Comparison of ENCODE assay signal across 8 mouse cellular contexts in the genomic region with DNA sequence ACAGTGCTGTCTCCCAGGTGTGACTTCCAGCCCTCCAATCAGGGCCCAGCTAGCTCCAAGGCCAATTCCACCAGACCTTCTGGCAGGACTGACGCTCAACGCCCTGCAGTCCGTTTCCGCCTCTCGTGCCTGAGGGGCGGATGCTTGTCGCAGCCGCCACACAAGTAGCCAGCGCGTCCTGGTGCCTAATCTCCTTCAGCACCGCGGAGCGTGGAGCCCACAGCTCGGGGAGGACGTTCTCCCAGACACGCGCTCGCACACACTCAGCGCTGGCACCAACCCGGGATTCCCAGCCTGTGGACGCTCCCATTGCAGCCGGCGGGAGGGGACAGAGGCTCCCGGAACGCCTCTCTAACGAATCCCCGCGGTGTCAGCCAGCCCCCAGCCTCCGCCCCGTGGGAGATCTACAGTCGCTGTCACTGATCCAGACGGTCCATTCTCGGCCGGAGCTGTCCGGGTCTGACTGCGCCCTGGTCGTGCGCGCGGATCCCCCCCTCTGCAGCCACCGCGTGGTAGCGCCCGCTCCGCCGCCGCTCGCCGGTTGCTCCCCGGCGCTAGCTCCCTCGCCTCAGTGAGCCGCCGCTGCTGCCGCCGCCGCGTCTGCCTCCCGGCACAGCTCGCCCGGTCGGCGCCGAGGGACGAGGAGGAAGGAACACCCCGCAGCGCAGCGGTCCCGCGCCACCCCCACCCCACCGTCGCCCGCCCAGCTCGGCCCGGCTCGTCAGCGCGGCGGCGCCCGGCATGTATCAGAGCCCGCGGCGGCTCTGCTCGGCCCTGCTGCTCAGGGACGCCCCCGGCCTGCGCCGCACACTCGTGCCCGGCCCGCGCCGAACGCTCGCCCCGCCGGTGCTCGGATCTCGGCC. TPM values are rescaled to one million over a fixed set of nuclear protein-coding genes. Genes with fewer than 3 reads are reported as not detected.
DNase-seq lines count a peak whose midpoint lies in the region; ATAC-seq and TF ChIP-seq lines count a peak whose summit lies in the region.

A gene (plus strand): TSS at position 85 of the 863 bp plus-strand sequence.

- H3K27ac ChIP-seq in CH12.LX (ENCODE audit: insufficient read depth, low read depth) = peak within 1 kb of the TSS; percentile 65; the same call in 1 of the 2 replicates
- peak within 1 kb of the TSS; percentile 96 for H3K27ac ChIP-seq in forebrain, embryonic 12.5 days
- peak within 1 kb of the TSS; percentile 98 for H3K27ac ChIP-seq in heart, postnatal 0 days (ENCODE audit: low read depth)
- H3K27ac ChIP-seq in liver, embryonic 16.5 days (ENCODE audit: low read length) = peak within 1 kb of the TSS; percentile 95
- peak within 1 kb of the TSS; percentile 99 for H3K27ac ChIP-seq in neural tube, embryonic 13.5 days (replicated peaks)
- H3K27ac ChIP-seq in testis, adult 2 months (ENCODE audit: control insufficient read depth, insufficient read depth, low read depth, low read length) = peak within 1 kb of the TSS; percentile 94

- no peaks in the 10 kb centered on the region for H3K27me3 ChIP-seq in CH12.LX (replicated peaks)
- 0 out of 2 replicates have a peak, but pooled peaks cover 4% of the 10 kb centered on the region for H3K27me3 ChIP-seq in forebrain, embryonic 12.5 days
- H3K27me3 ChIP-seq in heart, postnatal 0 days (ENCODE audit: control insufficient read depth, insufficient read depth, low read length) = no peaks in the 10 kb centered on the region
- H3K27me3 ChIP-seq in liver, embryonic 16.5 days (ENCODE audit: control insufficient read depth, insufficient read depth, low read depth, low read length) = peaks cover 1% of the 10 kb centered on the region
- H3K27me3 ChIP-seq in neural tube, embryonic 13.5 days = no peaks in the 10 kb centered on the region
- no peaks in the 10 kb centered on the region for H3K27me3 ChIP-seq in testis, adult 2 months (ENCODE audit: control insufficient read depth, insufficient read depth, low read length)

- WGBS in forebrain, embryonic 12.5 days = under 1% methylated on average over 82 of the region's 100 CpGs
- WGBS in heart, postnatal 0 days = 2% methylated on average over 99 of the region's 100 CpGs
- under 1% methylated on average over 85 of the region's 100 CpGs for WGBS in liver, embryonic 16.5 days (ENCODE audit: insufficient replicate concordance)
- WGBS in neural tube, embryonic 13.5 days = under 1% methylated on average over 84 of the region's 100 CpGs

- TF ChIP-seq CTCF in CH12.LX (conservative IDR thresholded peaks at IDR 0.05 in 1 of 2, IDR thresholded peaks at IDR 0.05 in 1 of 2; ENCODE audit: low read depth in 2 of 2, low read length in 2 of 2) = no peak
- TF ChIP-seq CTCF in heart, postnatal 0 days (IDR thresholded peaks at IDR 0.05; ENCODE audit: low read depth) = no peak
- no peak for TF ChIP-seq CTCF in testis, adult 2 months (IDR thresholded peaks at IDR 0.05; ENCODE audit: control insufficient read depth, insufficient read depth, insufficient replicate concordance, low read depth, low read length)

- H3K4me1 ChIP-seq in CH12.LX (ENCODE audit: control insufficient read depth in 1 of 2, insufficient read depth in 2 of 2) = peaks cover 6 to 33% of the 10 kb centered on the region in 2 experiments
- H3K4me1 ChIP-seq in forebrain, embryonic 12.5 days = peaks cover 29% of the 10 kb centered on the region
- H3K4me1 ChIP-seq in heart, postnatal 0 days (ENCODE audit: control insufficient read depth, insufficient read depth) = peaks cover 40% of the 10 kb centered on the region
- H3K4me1 ChIP-seq in liver, embryonic 16.5 days (ENCODE audit: control insufficient read depth, low read depth, low read length) = peaks cover 41% of the 10 kb centered on the region
- peaks cover 42% of the 10 kb centered on the region for H3K4me1 ChIP-seq in neural tube, embryonic 13.5 days (replicated peaks)
- H3K4me1 ChIP-seq in testis, adult 2 months (ENCODE audit: control insufficient read depth, insufficient read depth, low read length) = peaks cover 10% of the 10 kb centered on the region

- TF ChIP-seq POLR2A in CH12.LX (IDR thresholded peaks at IDR 0.05; ENCODE audit: low read depth, low read length) = peak; percentile 85
- peak; percentile 44 for TF ChIP-seq POLR2A in testis, adult 2 months (IDR thresholded peaks at IDR 0.05; ENCODE audit: control insufficient read depth, low read depth, low read length)

- dilution Hi-C loops in CH12.LX (cut with MboI; ENCODE audit: extremely low pct_ligation_motif_present, extremely low pct_unique_long_range_greater_than_20kb, low sequenced_read_pairs) = no loop called here

- TF ChIP-seq RAD21 in CH12.LX (IDR thresholded peaks at IDR 0.05; ENCODE audit: low read depth, low read length) = no peak

- ATAC-seq in forebrain, embryonic 12.5 days (ENCODE audit: low FRiP score) = peak; percentile 93
- peak; percentile 87 for ATAC-seq in heart, postnatal 0 days (ENCODE audit: insufficient read depth, low read depth)
- peak; percentile 94 for ATAC-seq in liver, embryonic 16.5 days (ENCODE audit: low read depth)
- ATAC-seq in neural tube, embryonic 13.5 days (ENCODE audit: low read depth) = peak; percentile 95

- DNase-seq in CH12.LX (ENCODE audit: extremely low read depth) = peak; percentile 69
- peak; percentile 78 for DNase-seq in c-Kit-positive CD71-positive TER-119-negative erythroid progenitor cells, embryonic 14.5 days (ENCODE audit: low read depth)
- peak; percentile 90 for DNase-seq in heart, postnatal 0 days (ENCODE audit: low spot score)
- peak; percentile 90 to 94 for DNase-seq in kidney, postnatal 4 days

- in situ Hi-C loops in CH12.LX (cut with MboI; ENCODE audit: low pct_ligation_motif_present, low pct_unique_long_range_greater_than_20kb, low sequenced_read_pairs) = loop anchor here (25.0 kb wide), 1 partner anchor 787 kb away; a partner anchor contains a TSS

- peak within 1 kb of the TSS; percentile 68 to 90 (median 85) for H3K4me3 ChIP-seq in CH12.LX (replicated peaks in 1 of 3; ENCODE audit: low read depth in 2 of 3, low read length in 2 of 3, poor library complexity in 1 of 3)
- peak within 1 kb of the TSS; percentile 94 for H3K4me3 ChIP-seq in forebrain, embryonic 12.5 days (replicated peaks)
- peak within 1 kb of the TSS; percentile 99 for H3K4me3 ChIP-seq in heart, postnatal 0 days (ENCODE audit: low read depth, low read length)
- peak within 1 kb of the TSS; percentile 98 for H3K4me3 ChIP-seq in liver, embryonic 16.5 days (ENCODE audit: low read depth, low read length)
- H3K4me3 ChIP-seq in neural tube, embryonic 13.5 days = peak within 1 kb of the TSS; percentile 94
- peak within 1 kb of the TSS; percentile 86 for H3K4me3 ChIP-seq in testis, adult 2 months (ENCODE audit: control insufficient read depth, low read depth, low read length)

- TF ChIP-seq EP300 in CH12.LX (IDR thresholded peaks at IDR 0.05; ENCODE audit: low read length) = no peak
- peak; percentile 86 for TF ChIP-seq EP300 in heart, postnatal 0 days (IDR thresholded peaks at IDR 0.05; ENCODE audit: low read depth)

- peaks cover 0 to 16% of the 10 kb centered on the region in 2 experiments for H3K36me3 ChIP-seq in CH12.LX (replicated peaks in 1 of 2; ENCODE audit: control insufficient read depth in 1 of 2, insufficient read depth in 1 of 2, low read length in 1 of 2)
- no peaks in the 10 kb centered on the region for H3K36me3 ChIP-seq in forebrain, embryonic 12.5 days (replicated peaks)
- no peaks in the 10 kb centered on the region for H3K36me3 ChIP-seq in heart, postnatal 0 days (replicated peaks; ENCODE audit: control insufficient read depth, insufficient read depth, low read length)
- no peaks in the 10 kb centered on the region; the same call in 1 of the 2 replicates for H3K36me3 ChIP-seq in liver, embryonic 16.5 days (ENCODE audit: control insufficient read depth, insufficient read depth)
- H3K36me3 ChIP-seq in neural tube, embryonic 13.5 days = no peaks in the 10 kb centered on the region
- H3K36me3 ChIP-seq in testis, adult 2 months (ENCODE audit: control insufficient read depth, insufficient read depth, low read length) = no peaks in the 10 kb centered on the region

- H3K79me2 ChIP-seq in CH12.LX (replicated peaks; ENCODE audit: control insufficient read depth, extremely low read depth, insufficient read depth, poor library complexity, severe bottlenecking) = peaks cover 13% of the 10 kb centered on the region

- peak within 1 kb of the TSS; percentile 70 for H3K9ac ChIP-seq in CH12.LX (ENCODE audit: insufficient read depth, low read depth)
- H3K9ac ChIP-seq in forebrain, embryonic 12.5 days = peak within 1 kb of the TSS; percentile 94
- peak within 1 kb of the TSS; percentile 99 for H3K9ac ChIP-seq in heart, postnatal 0 days (replicated peaks; ENCODE audit: low read depth, low read length)
- peak within 1 kb of the TSS; percentile 98 for H3K9ac ChIP-seq in liver, embryonic 16.5 days (ENCODE audit: low read depth, low read length)
- H3K9ac ChIP-seq in neural tube, embryonic 13.5 days = peak within 1 kb of the TSS; percentile 97

- H3K4me2 ChIP-seq in CH12.LX (ENCODE audit: insufficient read depth, low read depth, poor library complexity, severe bottlenecking) = peak within 1 kb of the TSS; percentile 95
- peak within 1 kb of the TSS; percentile 76 for H3K4me2 ChIP-seq in forebrain, embryonic 12.5 days
- H3K4me2 ChIP-seq in heart, postnatal 0 days (ENCODE audit: low read depth, low read length) = peak within 1 kb of the TSS; percentile 88
- H3K4me2 ChIP-seq in liver, embryonic 16.5 days (ENCODE audit: low read depth, low read length) = peak within 1 kb of the TSS; percentile 99
- peak within 1 kb of the TSS; percentile 68 for H3K4me2 ChIP-seq in neural tube, embryonic 13.5 days

- no peaks in the 10 kb centered on the region for H3K9me3 ChIP-seq in CH12.LX (replicated peaks; ENCODE audit: low read length)
- H3K9me3 ChIP-seq in forebrain, embryonic 12.5 days = no peaks in the 10 kb centered on the region
- no peaks in the 10 kb centered on the region for H3K9me3 ChIP-seq in heart, postnatal 0 days (replicated peaks; ENCODE audit: control insufficient read depth, low read length)
- H3K9me3 ChIP-seq in liver, embryonic 16.5 days (replicated peaks; ENCODE audit: control insufficient read depth, low read length) = no peaks in the 10 kb centered on the region
- H3K9me3 ChIP-seq in neural tube, embryonic 13.5 days = no peaks in the 10 kb centered on the region

TF ChIP-seq in CH12.LX, 34 proteins besides CTCF, POLR2A, EP300 and RAD21 (continues in another document):
- TF ChIP-seq USF2 (conservative IDR thresholded peaks at IDR 0.05; ENCODE audit: low read depth, low read length) = no peak
- no peak for TF ChIP-seq ZKSCAN1 (IDR thresholded peaks at IDR 0.05; ENCODE audit: borderline replicate concordance, low read depth, low read length)

RNA-seq across cellular contexts. Expression of the gene that starts here (rescaled TPM):
- total RNA-seq in CH12.LX (2012; rRNA removed) (8.7 and 10.2 TPM in 2 replicates), CH12.LX (2014; rRNA removed) (13.8 and 14.5 TPM in 2 replicates)
- polyA plus RNA-seq in CH12.LX (2012; ENCODE audit: insufficient read length, low read depth) = 9.9 and 12.0 TPM in 2 replicates
- 14.9 and 16.4 TPM in 2 replicates for polyA plus RNA-seq in forebrain, embryonic 12.5 days (2016; fragmentation: Nextera tagmentation; extraction: Ambion mirVana)
- 28.1 and 35.6 TPM in 2 replicates for total RNA-seq in heart, postnatal 0 days (2014; rRNA removed; ENCODE audit: low replicate concordance)
- 8.5 and 11.9 TPM in 2 replicates for polyA plus RNA-seq in heart, postnatal 0 days (2015; fragmentation: Nextera tagmentation; extraction: Ambion mirVana)
- polyA plus RNA-seq in liver, embryonic 16.5 days (2015; fragmentation: Nextera tagmentation; extraction: Ambion mirVana) = 13.7 and 13.8 TPM in 2 replicates
- 21.5 and 22.8 TPM in 2 replicates for polyA plus RNA-seq in neural tube, embryonic 13.5 days (2015; fragmentation: Nextera tagmentation; extraction: Ambion mirVana)
- polyA plus RNA-seq in testis, adult 2 months (2012; rRNA removed) = 7.2 and 7.4 TPM in 2 replicates

Comparison
In these comparisons a context has a peak if more than half of its experiments do, and no peak if none do; other contexts are left out.
1. Peak in every context shown above with its lines: DNase-seq, ATAC-seq, H3K4me3 ChIP-seq and H3K27ac ChIP-seq.